Mouse (Mus musculus): ENCODE measurements around the gene Prdx5.

DNA sequence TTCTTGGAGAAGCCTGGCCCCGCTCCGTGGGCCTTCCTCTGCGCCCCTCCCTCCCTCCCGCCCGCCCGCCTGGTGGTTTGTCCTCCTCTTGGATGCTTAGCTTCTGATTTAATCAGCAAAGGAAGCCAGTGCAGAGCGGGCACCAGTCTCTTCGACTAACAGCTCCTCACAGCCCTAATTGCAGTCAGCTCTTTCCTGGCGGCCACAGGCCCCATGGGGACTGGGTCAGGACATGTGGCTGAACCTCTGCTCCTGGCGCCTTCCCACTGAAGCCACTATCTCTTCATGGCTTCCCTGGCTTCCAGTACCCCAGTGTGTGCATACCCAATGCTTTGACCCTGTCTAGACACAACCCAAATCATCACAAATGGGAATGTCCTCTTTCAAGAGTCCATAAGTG is 46.6 kb upstream of the Prdx5 start:
- TF ChIP-seq POLR2A (IDR thresholded peaks at IDR 0.05; ENCODE audit: insufficient read depth, low read length): no peak
- TF ChIP-seq CTCF (IDR thresholded peaks at IDR 0.05; ENCODE audit: low read depth, low read length): no peak
- TF ChIP-seq EP300 (IDR thresholded peaks at IDR 0.05; ENCODE audit: insufficient read depth, low read depth, low read length): no peak

Data from ES-Bruce4 (cell line).